In the genomic region with DNA sequence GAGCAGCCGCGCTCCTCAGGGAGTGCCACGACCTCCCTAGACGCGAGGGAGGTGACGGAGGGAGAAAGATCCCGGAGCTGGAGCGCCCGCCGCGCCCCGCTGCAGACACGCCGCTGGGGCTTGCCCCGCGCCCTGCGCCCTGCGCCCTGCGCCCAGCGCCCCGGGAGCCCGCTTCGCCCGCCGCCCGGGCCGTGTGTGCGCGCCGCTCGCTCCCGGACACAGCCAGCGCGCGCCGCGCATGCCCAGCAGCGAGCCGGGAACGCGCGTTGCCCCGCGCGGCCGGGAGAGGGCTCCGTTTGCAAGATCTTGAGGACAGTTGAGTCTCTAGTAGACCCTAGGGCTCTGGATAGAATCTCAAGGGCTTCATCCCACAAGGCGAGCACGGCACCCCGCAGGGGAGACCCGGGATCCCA, we compare ENCODE assay signal across 8 mouse cellular contexts. TPM values are rescaled to one million over a fixed set of nuclear protein-coding genes. Genes with fewer than 3 reads are reported as not detected.
A peak's percentile ranks its signal among the peaks of the same experiment; 100 is the strongest.
DNase-seq lines count a peak whose midpoint lies in the region; ATAC-seq and TF ChIP-seq lines count a peak whose summit lies in the region.

No protein-coding gene starts in this region.

- peak; percentile 85 for ATAC-seq in limb, embryonic 11.5 days (ENCODE audit: insufficient number of reproducible peaks, low FRiP score, low TSS enrichment, low read depth)
- peak; percentile 91 for ATAC-seq in midbrain, embryonic 12.5 days (ENCODE audit: low FRiP score, low read depth)
- no peak for ATAC-seq in erythroid progenitor cell, adult 5-6 weeks (replicated peaks; ENCODE audit: low FRiP score, poor library complexity, severe bottlenecking)

- no peaks in the 10 kb centered on the region for H3K27me3 ChIP-seq in kidney, adult 2 months (replicated peaks; ENCODE audit: control insufficient read depth, insufficient read depth, low read length)
- peaks cover 5% of the 10 kb centered on the region; the same call in 1 of the 2 replicates for H3K27me3 ChIP-seq in limb, embryonic 11.5 days (ENCODE audit: control insufficient read depth, insufficient read depth, low read length)
- peaks cover 37% of the 10 kb centered on the region for H3K27me3 ChIP-seq in midbrain, embryonic 12.5 days

- WGBS in kidney, adult 2 months = 1% methylated on average over 45 of the region's 51 CpGs
- WGBS in limb, embryonic 11.5 days = under 1% methylated on average over 46 of the region's 51 CpGs
- under 1% methylated on average over 45 of the region's 51 CpGs for WGBS in midbrain, embryonic 12.5 days

- peak overlapping the region; percentile 20; the same call in 1 of the 2 replicates for H3K27ac ChIP-seq in kidney, adult 2 months (ENCODE audit: insufficient read depth, low read depth, low read length)
- no peak overlapping the region for H3K27ac ChIP-seq in limb, embryonic 11.5 days (replicated peaks; ENCODE audit: low read depth, low read length)
- H3K27ac ChIP-seq in midbrain, embryonic 12.5 days (replicated peaks) = no peak overlapping the region

- peak overlapping the region; percentile 90 for H3K4me2 ChIP-seq in limb, embryonic 11.5 days (ENCODE audit: low read depth, severe bottlenecking)
- H3K4me2 ChIP-seq in midbrain, embryonic 12.5 days (replicated peaks) = peak overlapping the region; percentile 99

- peaks cover 13% of the 10 kb centered on the region; the same call in 1 of the 2 replicates for H3K4me1 ChIP-seq in kidney, adult 2 months (ENCODE audit: control insufficient read depth, insufficient read depth, low read length)
- 0 out of 2 replicates have a peak, but pooled peaks cover 3% of the 10 kb centered on the region for H3K4me1 ChIP-seq in limb, embryonic 11.5 days (ENCODE audit: control insufficient read depth, insufficient read depth, low read length)
- H3K4me1 ChIP-seq in midbrain, embryonic 12.5 days = peaks cover 10% of the 10 kb centered on the region

- TF ChIP-seq POLR2A in kidney, adult 2 months (IDR thresholded peaks at IDR 0.05; ENCODE audit: low read depth, low read length) = no peak

- no peaks in the 10 kb centered on the region for H3K36me3 ChIP-seq in kidney, adult 2 months (ENCODE audit: control insufficient read depth, insufficient read depth, low read length)
- H3K36me3 ChIP-seq in limb, embryonic 11.5 days (ENCODE audit: control insufficient read depth, insufficient read depth, low read length) = no peaks in the 10 kb centered on the region
- no peaks in the 10 kb centered on the region for H3K36me3 ChIP-seq in midbrain, embryonic 12.5 days

- no peaks in the 10 kb centered on the region for H3K9me3 ChIP-seq in limb, embryonic 11.5 days (ENCODE audit: control insufficient read depth, low read length)
- H3K9me3 ChIP-seq in midbrain, embryonic 12.5 days = no peaks in the 10 kb centered on the region

- peak overlapping the region; percentile 92 for H3K4me3 ChIP-seq in kidney, adult 2 months (ENCODE audit: insufficient read depth, low read depth, low read length)
- H3K4me3 ChIP-seq in limb, embryonic 11.5 days (ENCODE audit: low read depth, low read length) = peak overlapping the region; percentile 76
- peak overlapping the region; percentile 74 for H3K4me3 ChIP-seq in midbrain, embryonic 12.5 days

- DNase-seq in adrenal gland, postnatal 14 days = peak; percentile 92
- DNase-seq in embryo, embryonic 9.5 days (ENCODE audit: extremely low spot score) = peak; percentile 78
- peak; percentile 90 to 92 for DNase-seq in heart, adult 18-20 months
- peak; percentile 86 for DNase-seq in kidney, adult 2 months
- DNase-seq in limb, embryonic 11.5 days (ENCODE audit: low spot score) = peak; percentile 83
- peak; percentile 34 for DNase-seq in spleen, adult 12 weeks (ENCODE audit: low spot score)

- H3K9ac ChIP-seq in limb, embryonic 11.5 days (ENCODE audit: low read length) = peak overlapping the region; percentile 79
- peak overlapping the region; percentile 70 for H3K9ac ChIP-seq in midbrain, embryonic 12.5 days (replicated peaks)

- no peak; the same call in 1 of the 2 replicates for TF ChIP-seq CTCF in kidney, adult 2 months (conservative IDR thresholded peaks at IDR 0.05; ENCODE audit: insufficient read depth, insufficient read length, low read depth, low read length)

RNA-seq across cellular contexts. Expression of gene Eps8, which starts 5.6 kb away (rescaled TPM):
- 23.4 and 24.5 TPM in 2 replicates for total RNA-seq in adrenal gland, postnatal 14 days (2021)
- total RNA-seq in heart, adult 18-20 months (2021) = 10 to 100 TPM; 11.4 to 13.5 TPM
- polyA plus RNA-seq in kidney, adult 2 months (2012; rRNA removed) = 50.2 and 51.9 TPM in 2 replicates
- 8.3 and 8.6 TPM in 2 replicates for polyA plus RNA-seq in limb, embryonic 11.5 days (2014; fragmentation: Nextera tagmentation; extraction: Ambion mirVana)
- polyA plus RNA-seq in midbrain, embryonic 12.5 days (2016; fragmentation: Nextera tagmentation; extraction: Ambion mirVana) = 10.7 and 11.0 TPM in 2 replicates
- total RNA-seq in erythroid progenitor cell, adult 5-6 weeks (2015; ENCODE audit: low replicate concordance) = 4.2 and 9.7 TPM in 2 replicates
- 3.0 and 3.1 TPM in 2 replicates for total RNA-seq in erythroid progenitor cell, adult 5-6 weeks (2017; ENCODE audit: low replicate concordance)

Comparison
In these comparisons a context has a peak if more than half of its experiments do, and no peak if none do; other contexts are left out.
1. DNase-seq: peak in every context shown above with its lines; median percentile 92 in adrenal gland, postnatal 14 days; 91 in heart, adult 18-20 months; 86 in kidney, adult 2 months; 83 in limb, embryonic 11.5 days; 78 in embryo, embryonic 9.5 days; 34 in spleen, adult 12 weeks.